Mouse (Mus musculus) MEL (cell line): ENCODE measurements around the gene Ccna2. TPM values are rescaled to one million over a fixed set of nuclear protein-coding genes. Genes with fewer than 3 reads are reported as not detected.

Experiments
- DNase-seq: peaks from one replicate; pipeline ENCODE4 v3.0.0; 2011; ENCODE audit warnings: low read depth, low spot score
- H3K27ac ChIP-seq: 2 replicates; pipeline ENCODE4 v1.5.1; 2012; ENCODE audit warnings: low read depth, mild to moderate bottlenecking, control low read depth, low read length, moderate library complexity; ENCODE audit not compliant: control insufficient read depth
- H3K27me3 ChIP-seq, 2 experiments: fragments of 150-350 bp in 1 of 2; sonication (generic) in 1 of 2; 2 replicates each; pipeline ENCODE4 v1.6.1; 2012; ENCODE audit warnings: low read length in 2 of 2, mild to moderate bottlenecking in 2 of 2, improper control_type of control experiment in 1 of 2, moderate library complexity in 1 of 2; ENCODE audit not compliant: insufficient read depth in 2 of 2, control insufficient read depth in 1 of 2
- H3K36me3 ChIP-seq, 2 experiments: 2 replicates each; pipeline ENCODE4 v1.6.1; 2012 to 2014; ENCODE audit warnings: low read length in 2 of 2, improper control_type of control experiment in 1 of 2, inconsistent platforms in 1 of 2, mild to moderate bottlenecking in 1 of 2; ENCODE audit not compliant: insufficient read depth in 2 of 2, control insufficient read depth in 1 of 2
- H3K4me1 ChIP-seq, 2 experiments: fragments of 150-350 bp in 1 of 2; sonication (generic) in 1 of 2; 2 replicates each; pipeline ENCODE4 v1.6.1; 2012; ENCODE audit warnings: low read length in 2 of 2, improper control_type of control experiment in 1 of 2, mild to moderate bottlenecking in 1 of 2; ENCODE audit not compliant: insufficient read depth in 2 of 2, control insufficient read depth in 1 of 2
- H3K4me3 ChIP-seq, 2 experiments: fragments of 150-350 bp in 1 of 2; sonication (generic) in 1 of 2; 2 replicates each; pipeline ENCODE4 v1.5.1; 2012; ENCODE audit warnings: low read depth in 2 of 2, low read length in 2 of 2, mild to moderate bottlenecking in 2 of 2, moderate library complexity in 2 of 2, control low read depth in 1 of 2, improper control_type of control experiment in 1 of 2; ENCODE audit not compliant: control insufficient read depth in 1 of 2, insufficient read depth in 1 of 2
- H3K79me2 ChIP-seq: 2 replicates; pipeline ENCODE4 v1.6.1; 2012; ENCODE audit warnings: mild to moderate bottlenecking, low read length, moderate library complexity; ENCODE audit not compliant: control insufficient read depth, poor library complexity, insufficient read depth
- H3K9ac ChIP-seq: 2 replicates; pipeline ENCODE4 v1.6.1; 2012; ENCODE audit warnings: low read depth, mild to moderate bottlenecking, control low read depth, low read length, moderate library complexity; ENCODE audit not compliant: control insufficient read depth, poor library complexity, severe bottlenecking
- H3K9me3 ChIP-seq: fragments of 150-350 bp; sonication (generic); replicated peaks from 2 replicates; pipeline ENCODE4 v1.6.1; 2012; ENCODE audit warnings: mild to moderate bottlenecking, low read length, improper control_type of control experiment, moderate library complexity; ENCODE audit not compliant: insufficient read depth
- BHLHE40 ChIP-seq: IDR thresholded peaks from 2 replicates; pipeline ENCODE4 v1.6.1; 2012; ENCODE audit warnings: low read depth, mild to moderate bottlenecking, inconsistent platforms, low read length, improper control_type of control experiment, borderline replicate concordance
- GATA1 ChIP-seq: IDR thresholded peaks from 2 replicates; pipeline ENCODE4 v1.6.1; 2011; ENCODE audit warnings: low read depth, low read length, improper control_type of control experiment
- HCFC1 ChIP-seq: IDR thresholded peaks from 2 replicates; pipeline ENCODE4 v1.6.1; 2012; ENCODE audit warnings: low read depth, mild to moderate bottlenecking, inconsistent platforms, low read length, improper control_type of control experiment, moderate library complexity
- JUND ChIP-seq: IDR thresholded peaks from 2 replicates; pipeline ENCODE4 v1.6.1; 2011; ENCODE audit warnings: low read depth, mild to moderate bottlenecking, improper control_type of control experiment, low read length
- KAT2A ChIP-seq: conservative IDR thresholded peaks from 2 replicates; pipeline ENCODE4 v1.6.1; 2012; ENCODE audit warnings: low read depth, low read length, improper control_type of control experiment, inconsistent platforms
- MAFK ChIP-seq: IDR thresholded peaks from 2 replicates; pipeline ENCODE4 v1.6.1; 2011; ENCODE audit warnings: low read depth, mild to moderate bottlenecking, low read length, improper control_type of control experiment, borderline replicate concordance
- MAX ChIP-seq: IDR thresholded peaks from 2 replicates; pipeline ENCODE4 v1.6.1; 2011; ENCODE audit warnings: low read length, improper control_type of control experiment
- MEF2A ChIP-seq: IDR thresholded peaks from 2 replicates; pipeline ENCODE4 v1.6.1; 2014; ENCODE audit warnings: low read depth, mild to moderate bottlenecking, inconsistent platforms, low read length, improper control_type of control experiment; ENCODE audit not compliant: poor library complexity, insufficient replicate concordance, severe bottlenecking; ENCODE audit errors: extremely low read depth
- MYB ChIP-seq: IDR thresholded peaks from 2 replicates; pipeline ENCODE4 v1.6.1; 2011; ENCODE audit warnings: mild to moderate bottlenecking, low read depth, low read length, improper control_type of control experiment
- MYC ChIP-seq: IDR thresholded peaks from 2 replicates; pipeline ENCODE4 v1.6.1; 2011; ENCODE audit warnings: low read depth, mild to moderate bottlenecking, low read length, improper control_type of control experiment, moderate library complexity
- NRF1 ChIP-seq: IDR thresholded peaks from 2 replicates; pipeline ENCODE4 v1.6.1; 2014; ENCODE audit warnings: low read depth, mild to moderate bottlenecking, inconsistent platforms, low read length, improper control_type of control experiment, moderate library complexity; ENCODE audit not compliant: poor library complexity, insufficient read depth, severe bottlenecking
- POLR2A ChIP-seq, 2 experiments: IDR thresholded peaks; 2 replicates each; pipeline ENCODE4 v1.6.1; 2011 to 2012; ENCODE audit warnings: low read length in 2 of 2, mild to moderate bottlenecking in 2 of 2, control low read depth in 1 of 2, improper control_type of control experiment in 1 of 2, low read depth in 1 of 2, moderate library complexity in 1 of 2; ENCODE audit not compliant: control insufficient read depth in 1 of 2, insufficient read depth in 1 of 2, poor library complexity in 1 of 2
- RCOR1 ChIP-seq: IDR thresholded peaks from 2 replicates; pipeline ENCODE4 v1.6.1; 2012; ENCODE audit warnings: low read depth, mild to moderate bottlenecking, inconsistent platforms, low read length, improper control_type of control experiment
- SIN3A ChIP-seq: IDR thresholded peaks from 2 replicates; pipeline ENCODE4 v1.6.1; 2012; ENCODE audit warnings: low read length, improper control_type of control experiment, inconsistent platforms
- TAL1 ChIP-seq: IDR thresholded peaks from 2 replicates; pipeline ENCODE4 v1.6.1; 2012; ENCODE audit warnings: mild to moderate bottlenecking, inconsistent platforms, low read length, moderate library complexity, mixed read lengths
- TBP ChIP-seq: IDR thresholded peaks from 2 replicates; pipeline ENCODE4 v1.8.0; 2011; ENCODE audit warnings: low read depth, low read length, improper control_type of control experiment
- UBTF ChIP-seq: IDR thresholded peaks from 2 replicates; pipeline ENCODE4 v1.6.1; 2012; ENCODE audit warnings: low read depth, mild to moderate bottlenecking, inconsistent platforms, low read length, improper control_type of control experiment, moderate library complexity, borderline replicate concordance; ENCODE audit not compliant: insufficient read depth
- USF2 ChIP-seq, 2 experiments: IDR thresholded peaks; 2 replicates each; pipeline ENCODE4 v1.6.1; 2011 to 2012; ENCODE audit warnings: improper control_type of control experiment in 2 of 2, low read length in 2 of 2, borderline replicate concordance in 1 of 2, inconsistent platforms in 1 of 2, low read depth in 1 of 2, mild to moderate bottlenecking in 1 of 2; ENCODE audit not compliant: insufficient read depth in 1 of 2
- ZMIZ1 ChIP-seq: IDR thresholded peaks from 2 replicates; pipeline ENCODE4 v1.6.1; 2012; ENCODE audit warnings: low read depth, mild to moderate bottlenecking, inconsistent platforms, low read length, improper control_type of control experiment, moderate library complexity
- ZNF384 ChIP-seq: IDR thresholded peaks from 2 replicates; pipeline ENCODE4 v1.6.1; 2012; ENCODE audit warnings: low read depth, mild to moderate bottlenecking, inconsistent platforms, low read length, improper control_type of control experiment
- polyA plus RNA-seq, 2 experiments: library from polyadenylated mRNA; stranded (reverse) in 1 of 2; unstranded in 1 of 2; fragments of >175 nt in 1 of 2; fragments of >200 nt in 1 of 2; gene quantifications; 2 replicates each; pipeline versions ENCODE4 v1.2.1 to v1.2.4; 2012; ENCODE audit warnings: low replicate concordance in 2 of 2, low read depth in 1 of 2; ENCODE audit not compliant: insufficient read length in 2 of 2, insufficient read depth in 1 of 2, missing spikeins in 1 of 2
- total RNA-seq: library from RNA; depleted of rRNA; stranded (reverse); fragments of 300-350 nt; gene quantifications from 2 replicates; pipeline ENCODE4 v1.2.3, GENCODE M21; 2012

Ccna2 gene
- total and polyA plus RNA-seq, 3 experiments: 124 to 487 (median 180) TPM

DNA sequence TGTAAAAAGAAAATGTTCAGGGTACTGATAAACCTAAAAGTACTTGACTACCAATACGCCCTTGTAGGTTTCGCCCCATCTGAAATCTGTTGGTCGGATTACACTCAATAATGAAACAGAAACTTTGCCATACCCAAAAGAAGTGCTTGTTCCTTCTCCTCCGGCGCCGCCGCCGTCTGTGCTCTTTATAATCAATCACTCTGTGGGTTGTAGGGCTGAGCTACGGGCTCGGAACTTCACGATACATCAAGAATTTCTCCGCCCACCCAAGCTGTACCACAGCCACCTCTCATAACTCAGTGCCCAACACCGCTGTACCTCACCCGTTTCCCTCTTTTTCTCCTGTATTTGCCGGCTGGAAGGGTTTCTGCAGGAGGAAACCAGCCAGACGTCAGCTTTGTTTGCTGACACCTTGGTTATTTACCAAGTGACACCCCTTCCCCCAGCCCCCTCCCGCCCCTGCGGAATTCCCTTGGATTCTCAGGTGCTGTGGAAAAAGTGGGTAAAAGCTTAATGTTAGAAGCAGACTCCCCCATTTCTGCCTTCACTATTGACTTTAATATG lies 39.9 kb downstream of the Ccna2 start:
- H3K27me3 ChIP-seq: peaks cover 4 to 11% of the 10 kb centered on the region in 2 experiments; a peak in 3 of 4 replicates
- no peaks in the 10 kb centered on the region for H3K9me3 ChIP-seq
- no peak overlapping the region for H3K4me3 ChIP-seq
- H3K4me1 ChIP-seq: no peaks in the 10 kb centered on the region; a peak in 1 of 4 replicates
- TF ChIP-seq HCFC1 (no peak), MAFK (no peak), UBTF (no peak), MAX (no peak), JUND (no peak), ZMIZ1 (no peak), BHLHE40 (no peak), SIN3A (no peak)
- H3K9ac ChIP-seq: no peak overlapping the region
- H3K79me2 ChIP-seq: no peaks in the 10 kb centered on the region
- H3K36me3 ChIP-seq: no peaks in the 10 kb centered on the region
- H3K27ac ChIP-seq: no peak overlapping the region
- no peak for DNase-seq

DNA sequence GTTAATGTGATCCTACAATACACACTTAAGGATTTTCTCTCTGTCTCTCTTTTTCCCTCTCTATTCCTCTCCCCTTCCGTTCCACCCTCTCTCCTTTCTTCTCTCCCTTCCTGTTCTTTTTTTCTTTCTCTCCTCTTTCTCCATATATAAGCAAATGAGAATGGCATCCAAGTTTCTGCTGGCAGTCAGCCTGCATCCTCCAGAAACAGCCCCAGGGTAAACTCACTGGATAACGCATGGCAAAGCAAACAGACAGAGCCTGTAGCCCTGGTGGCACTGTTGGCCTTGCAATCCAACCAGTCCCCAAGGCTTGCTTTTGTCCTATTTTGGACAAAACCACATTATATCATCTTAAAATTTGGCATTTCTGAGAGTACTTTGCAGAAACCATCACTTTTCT lies 40.7 kb downstream of the Ccna2 start:
- H3K36me3 ChIP-seq: no peaks in the 10 kb centered on the region
- H3K27ac ChIP-seq: no peak overlapping the region
- TF ChIP-seq UBTF (no peak), SIN3A (no peak), POLR2A (IDR thresholded peaks at IDR 0.05; ENCODE audit: control insufficient read depth in 1 of 2, insufficient read depth in 1 of 2, low read depth in 1 of 2, low read length in 2 of 2, poor library complexity in 1 of 2) (no peak), NRF1 (no peak), RCOR1 (no peak), MYB (no peak), MAX (no peak), MYC (no peak), MEF2A (no peak), GATA1 (no peak), JUND (no peak), USF2 (IDR thresholded peaks at IDR 0.05; ENCODE audit: borderline replicate concordance in 1 of 2, insufficient read depth in 1 of 2, low read depth in 1 of 2, low read length in 2 of 2) (no peak), ZNF384 (no peak), TAL1 (no peak), KAT2A (no peak), TBP (no peak)
- no peaks in the 10 kb centered on the region for H3K79me2 ChIP-seq
- no peak overlapping the region for H3K4me3 ChIP-seq
- H3K4me1 ChIP-seq: no peaks in the 10 kb centered on the region; a peak in 1 of 4 replicates
- DNase-seq: no peak
- H3K27me3 ChIP-seq: peaks cover 11 to 18% of the 10 kb centered on the region in 2 experiments; a peak in 3 of 4 replicates
- no peaks in the 10 kb centered on the region for H3K9me3 ChIP-seq
- H3K9ac ChIP-seq: no peak overlapping the region
